Mouse (Mus musculus) layer of hippocampus, adult 6 months (tissue): Measurements from ENCODE around the gene Gm4559. TPM values are rescaled to one million over a fixed set of nuclear protein-coding genes. Genes with fewer than 3 reads are reported as not detected.

Experiments used
- long read RNA-seq, 2 experiments: library from polyadenylated mRNA; unstranded; transcript quantifications; one replicate each; pipeline ENCODE4 v2.0.0; 2019 to 2020
- polyA plus RNA-seq: library from polyadenylated mRNA; unstranded; fragments of <200 nt; fragmentation: Nextera tagmentation; gene quantifications from 2 replicates; pipeline ENCODE4 v1.2.3, GENCODE M21; 2021

The Gm4559 gene
- polyA plus RNA-seq: not detected in 2 replicates
- long read RNA-seq, experiment 1: 0 reads
- long read RNA-seq, experiment 2: 0 reads

GRCm38 (mm10) chr7:142274263-142274662, at the start of gene Gm4559:
Gm4559 (minus strand) TSS chr7:142274363.

GRCm38 (mm10) chr7:142303249-142303648, 29.1 kb upstream of the Gm4559 start, which contains the start of gene Krtap5-4:
Krtap5-4 (plus strand) TSS chr7:142303549.

GRCm38 (mm10) chr7:142297018-142297417, 22.9 kb upstream of the Gm4559 start, which contains the start of gene Krtap5-1:
Krtap5-1 (minus strand) TSS chr7:142297118.

GRCm38 (mm10) chr7:142258254-142258653, 15.9 kb downstream of the Gm4559 start, which contains the start of gene Gm2431:
Gm2431 (minus strand) TSS chr7:142258354.

GRCm38 (mm10) chr7:142240978-142241377, 33.2 kb downstream of the Gm4559 start, which contains the start of gene Gm40460:
Gm40460 (minus strand) TSS chr7:142241078.

GRCm38 (mm10) chr7:142229871-142230270, 44.3 kb downstream of the Gm4559 start, which contains the start of gene Krtap5-5:
Krtap5-5 (minus strand) TSS chr7:142229971.

Other genes starting within 250 kb of the Gm4559 start
- gene Mob2, start 213.3 kb downstream of the Gm4559 start, polyA plus RNA-seq: 42.0 and 42.7 TPM in 2 replicates
- gene Dusp8, start 178.5 kb downstream of the Gm4559 start, polyA plus RNA-seq: 22.7 and 63.1 TPM in 2 replicates
- gene Gm45618, start 153.6 kb downstream of the Gm4559 start, polyA plus RNA-seq: not detected in 2 replicates
- not detected in 2 replicates for gene Gm39115, start 138.3 kb downstream of the Gm4559 start, polyA plus RNA-seq
- not detected in 2 replicates for gene Gm45337, start 129.8 kb downstream of the Gm4559 start, polyA plus RNA-seq
- not detected in 2 replicates for gene Gm29735, start 117.2 kb downstream of the Gm4559 start, polyA plus RNA-seq
- gene Gm4553, start 108.6 kb downstream of the Gm4559 start, polyA plus RNA-seq: not detected in 2 replicates
- not detected in 2 replicates for gene Krtap5-2, start 98.4 kb downstream of the Gm4559 start, polyA plus RNA-seq
- not detected in 2 replicates for gene Gm10153, start 84.0 kb downstream of the Gm4559 start, polyA plus RNA-seq
- gene Krtap5-3, start 73.0 kb downstream of the Gm4559 start, polyA plus RNA-seq: not detected in 2 replicates
- not detected in 2 replicates for gene Gm7579, start 62.5 kb downstream of the Gm4559 start, polyA plus RNA-seq
- gene Krtap5-5, start 44.4 kb downstream of the Gm4559 start, polyA plus RNA-seq: not detected in 2 replicates
- not detected in 2 replicates for gene Gm40460, start 33.3 kb downstream of the Gm4559 start, polyA plus RNA-seq
- gene Gm2431, start 16.0 kb downstream of the Gm4559 start, polyA plus RNA-seq: not detected in 2 replicates
- gene Krtap5-1, start 22.8 kb upstream of the Gm4559 start, polyA plus RNA-seq: not detected in 2 replicates
- gene Krtap5-4, start 29.2 kb upstream of the Gm4559 start, polyA plus RNA-seq: not detected in 2 replicates
- 36.8 and 37.1 TPM in 2 replicates for gene Ifitm10, start 99.4 kb upstream of the Gm4559 start, polyA plus RNA-seq
- gene Gm49369, start 108.3 kb upstream of the Gm4559 start, polyA plus RNA-seq: 0.75 and 1.3 TPM in 2 replicates
- gene Ctsd, start 113.7 kb upstream of the Gm4559 start, polyA plus RNA-seq: 498 and 676 TPM in 2 replicates
- not detected in 2 replicates for gene Syt8, start 160.5 kb upstream of the Gm4559 start, polyA plus RNA-seq
- 0.95 and 1.1 TPM in 2 replicates for gene Tnni2, start 167.4 kb upstream of the Gm4559 start, polyA plus RNA-seq
- 2.4 and 3.4 TPM in 2 replicates for gene Lsp1, start 186.4 kb upstream of the Gm4559 start, polyA plus RNA-seq
- gene Tnnt3, start 224.5 kb upstream of the Gm4559 start, polyA plus RNA-seq: 0.19 and 0.25 TPM in 2 replicates